Mouse (Mus musculus) CH12.LX (cell line): ENCODE measurements around the gene Ubtfl1. TPM values are rescaled to one million over a fixed set of nuclear protein-coding genes. Genes with fewer than 3 reads are reported as not detected.
"Not testable (repeated sequence)": the region's sequence is repeated elsewhere in the genome, so short reads cannot be mapped to it uniquely, and the experiment has no call there.

Experiments
- DNase-seq: peaks from one replicate; pipeline ENCODE4 v3.0.0-alpha.2; 2013; ENCODE audit errors: extremely low read depth
- H3K27ac ChIP-seq: 2 replicates; pipeline ENCODE4 v1.5.1; 2012; ENCODE audit warnings: low read depth, mild to moderate bottlenecking, control low read depth, moderate library complexity; ENCODE audit not compliant: insufficient read depth
- H3K27me3 ChIP-seq: replicated peaks from 2 replicates; pipeline ENCODE3; 2012; ENCODE audit warnings: inconsistent platforms
- H3K36me3 ChIP-seq, 2 experiments: replicated peaks in 1 of 2; 2 replicates each; pipeline versions ENCODE3 to v1.6.1; 2012; ENCODE audit warnings: inconsistent platforms in 1 of 2, low read length in 1 of 2, mild to moderate bottlenecking in 1 of 2, mixed read lengths in 1 of 2, moderate library complexity in 1 of 2; ENCODE audit not compliant: control insufficient read depth in 1 of 2, insufficient read depth in 1 of 2
- H3K4me1 ChIP-seq, 2 experiments: 2 replicates each; pipeline ENCODE4 v1.6.1; 2012; ENCODE audit warnings: inconsistent platforms in 1 of 2, moderate library complexity in 1 of 2; ENCODE audit not compliant: insufficient read depth in 2 of 2, control insufficient read depth in 1 of 2
- H3K4me2 ChIP-seq: 2 replicates; pipeline ENCODE4 v1.6.1; 2012; ENCODE audit warnings: low read depth, mild to moderate bottlenecking, control low read depth; ENCODE audit not compliant: poor library complexity, insufficient read depth, severe bottlenecking
- H3K4me3 ChIP-seq, 3 experiments: fragments of 150-350 bp in 1 of 3; sonication (generic) in 1 of 3; replicated peaks in 1 of 3; 2 replicates each; pipeline versions ENCODE3 to v1.5.1; 2011 to 2012; ENCODE audit warnings: low read depth in 2 of 3, low read length in 2 of 3, mild to moderate bottlenecking in 2 of 3, moderate library complexity in 2 of 3, control low read depth in 1 of 3, improper control_type of control experiment in 1 of 3, inconsistent platforms in 1 of 3, mixed read lengths in 1 of 3; ENCODE audit not compliant: poor library complexity in 1 of 3
- H3K79me2 ChIP-seq: replicated peaks from 2 replicates; pipeline ENCODE4 v1.6.1; 2012; ENCODE audit warnings: mild to moderate bottlenecking, moderate library complexity; ENCODE audit not compliant: control insufficient read depth, poor library complexity, insufficient read depth, severe bottlenecking; ENCODE audit errors: extremely low read depth
- H3K9ac ChIP-seq: 2 replicates; pipeline ENCODE4 v1.6.1; 2012; ENCODE audit warnings: low read depth, mild to moderate bottlenecking, control low read depth, moderate library complexity; ENCODE audit not compliant: insufficient read depth
- H3K9me3 ChIP-seq: replicated peaks from 2 replicates; pipeline ENCODE3; 2012; ENCODE audit warnings: low read length, inconsistent platforms, mixed read lengths
- BHLHE40 ChIP-seq: IDR thresholded peaks from 2 replicates; pipeline ENCODE4 v1.6.1; 2011; ENCODE audit warnings: mild to moderate bottlenecking, low read depth, low read length, improper control_type of control experiment
- CHD2 ChIP-seq: IDR thresholded peaks from 2 replicates; pipeline ENCODE4 v1.6.1; 2011; ENCODE audit warnings: low read length, improper control_type of control experiment
- CTCF ChIP-seq, 2 experiments: IDR thresholded peaks in 1 of 2; conservative IDR thresholded peaks in 1 of 2; 2 replicates each; pipeline ENCODE4 v1.5.1; 2011 to 2012; ENCODE audit warnings: low read depth in 2 of 2, low read length in 2 of 2, improper control_type of control experiment in 1 of 2, inconsistent platforms in 1 of 2, mild to moderate bottlenecking in 1 of 2, moderate library complexity in 1 of 2
- ELF1 ChIP-seq: IDR thresholded peaks from 2 replicates; pipeline ENCODE4 v1.6.1; 2014; ENCODE audit warnings: low read depth, mild to moderate bottlenecking, inconsistent platforms, low read length, improper control_type of control experiment
- GABPA ChIP-seq: IDR thresholded peaks from 2 replicates; pipeline ENCODE4 v1.6.1; 2012; ENCODE audit warnings: low read depth, low read length, improper control_type of control experiment, inconsistent platforms; ENCODE audit not compliant: insufficient replicate concordance
- MAFK ChIP-seq: IDR thresholded peaks from 2 replicates; pipeline ENCODE4 v1.6.1; 2011; ENCODE audit warnings: low read length, improper control_type of control experiment; ENCODE audit not compliant: insufficient replicate concordance
- MAX ChIP-seq: IDR thresholded peaks from 2 replicates; pipeline ENCODE4 v1.6.1; 2011; ENCODE audit warnings: low read length, improper control_type of control experiment
- MXI1 ChIP-seq: IDR thresholded peaks from 2 replicates; pipeline ENCODE4 v1.6.1; 2011; ENCODE audit warnings: mild to moderate bottlenecking, low read depth, low read length, improper control_type of control experiment
- MYC ChIP-seq: IDR thresholded peaks from 2 replicates; pipeline ENCODE4 v1.6.1; 2011; ENCODE audit warnings: low read depth, mild to moderate bottlenecking, improper control_type of control experiment, low read length
- NRF1 ChIP-seq: IDR thresholded peaks from 2 replicates; pipeline ENCODE4 v1.6.1; 2014; ENCODE audit warnings: low read depth, mild to moderate bottlenecking, inconsistent platforms, low read length, improper control_type of control experiment, moderate library complexity
- RAD21 ChIP-seq: IDR thresholded peaks from 2 replicates; pipeline ENCODE4 v1.6.1; 2011; ENCODE audit warnings: low read depth, mild to moderate bottlenecking, low read length, improper control_type of control experiment, moderate library complexity
- RCOR1 ChIP-seq: conservative IDR thresholded peaks from 2 replicates; pipeline ENCODE4 v1.6.1; 2012; ENCODE audit warnings: low read depth, mild to moderate bottlenecking, inconsistent platforms, low read length, improper control_type of control experiment
- USF2 ChIP-seq: conservative IDR thresholded peaks from 2 replicates; pipeline ENCODE4 v1.6.1; 2011; ENCODE audit warnings: low read depth, low read length, improper control_type of control experiment
- ZKSCAN1 ChIP-seq: IDR thresholded peaks from 2 replicates; pipeline ENCODE4 v1.6.1; 2012; ENCODE audit warnings: low read depth, inconsistent platforms, low read length, improper control_type of control experiment, borderline replicate concordance
- ZMIZ1 ChIP-seq: IDR thresholded peaks from 2 replicates; pipeline ENCODE4 v1.6.1; 2012; ENCODE audit warnings: low read depth, mild to moderate bottlenecking, inconsistent platforms, low read length, improper control_type of control experiment
- ZNF384 ChIP-seq: IDR thresholded peaks from 2 replicates; pipeline ENCODE4 v1.6.1; 2012; ENCODE audit warnings: low read depth, low read length, improper control_type of control experiment, inconsistent platforms
- dilution Hi-C: fragments of 300-500 bp; cut with MboI; formaldehyde crosslinking; loops from 2 replicates; pipeline ENCODE4 v1.14.3; 2020; ENCODE audit warnings: low sequenced_read_pairs; ENCODE audit not compliant: extremely low pct_unique_long_range_greater_than_20kb, extremely low pct_ligation_motif_present
- in situ Hi-C: fragments of 300-500 bp; cut with MboI; formaldehyde crosslinking; loops from 3 replicates; pipeline ENCODE4 v1.14.3; 2019; ENCODE audit warnings: low sequenced_read_pairs, low pct_ligation_motif_present, low pct_unique_long_range_greater_than_20kb, mixed read lengths
- polyA plus RNA-seq: library from polyadenylated mRNA; unstranded; fragments of >175 nt; gene quantifications from 2 replicates; pipeline ENCODE4 v1.2.1, GENCODE M21; 2012; ENCODE audit warnings: low read depth; ENCODE audit not compliant: insufficient read length
- total RNA-seq, 2 experiments: library from RNA; depleted of rRNA; stranded (reverse); fragments of 300-350 nt in 1 of 2; fragments of >200 nt in 1 of 2; gene quantifications; 2 replicates each; pipeline ENCODE4 v1.2.3; 2012 to 2014

The Ubtfl1 gene
- total RNA-seq (2012; rRNA removed): not detected in 2 replicates
- not detected in 2 replicates for total RNA-seq (2014; rRNA removed)
- 0.16 and 0.21 TPM in 2 replicates for polyA plus RNA-seq

GRCm38 (mm10) chr9:18404118-18404517 lies at the start of gene Ubtfl1:
Gene Ubtfl1 (plus strand): TSS chr9:18404418.
- no peaks in the 10 kb centered on the region for H3K36me3 ChIP-seq
- no peak within 1 kb of the TSS for H3K4me3 ChIP-seq
- in situ Hi-C loops: no loop called here
- H3K79me2 ChIP-seq: no peaks in the 10 kb centered on the region
- no peaks in the 10 kb centered on the region for H3K4me1 ChIP-seq
- TF ChIP-seq CHD2 (no peak), MAFK (no peak), USF2 (no peak), NRF1 (no peak), MAX (no peak), GABPA (no peak), MYC (no peak), ELF1 (no peak), MXI1 (no peak), RAD21 (no peak), ZMIZ1 (no peak), BHLHE40 (no peak), CTCF (conservative IDR thresholded peaks at IDR 0.05 in 1 of 2, IDR thresholded peaks at IDR 0.05 in 1 of 2; ENCODE audit: low read depth in 2 of 2, low read length in 2 of 2) (no peak), RCOR1 (no peak)
- TF ChIP-seq, all 38 proteins: peak for 0
- dilution Hi-C loops: no loop called here
- no peak for DNase-seq
- H3K9ac ChIP-seq: no peak within 1 kb of the TSS
- no peak within 1 kb of the TSS for H3K27ac ChIP-seq
- H3K27me3 ChIP-seq: no peaks in the 10 kb centered on the region
- H3K4me2 ChIP-seq: no peak within 1 kb of the TSS
- H3K9me3 ChIP-seq: no peaks in the 10 kb centered on the region

GRCm38 (mm10) chr9:18373026-18373425 lies 31.2 kb upstream of the Ubtfl1 start:
- in situ Hi-C loops, H3K4me1 ChIP-seq, H3K9ac ChIP-seq, dilution Hi-C loops, DNase-seq, H3K4me3 ChIP-seq, H3K27me3 ChIP-seq, H3K9me3 ChIP-seq, H3K4me2 ChIP-seq, H3K79me2 ChIP-seq, H3K36me3 ChIP-seq, H3K27ac ChIP-seq: not testable (repeated sequence)

GRCm38 (mm10) chr9:18385782-18386181 lies 18.4 kb upstream of the Ubtfl1 start:
- no peaks in the 10 kb centered on the region for H3K36me3 ChIP-seq
- H3K4me1 ChIP-seq: peaks cover 0 to 21% of the 10 kb centered on the region in 2 experiments; a peak in 2 of 4 replicates
- H3K4me3 ChIP-seq: no peak overlapping the region
- no peaks in the 10 kb centered on the region for H3K27me3 ChIP-seq
- dilution Hi-C loops (no loop called here), in situ Hi-C loops (no loop called here)
- no peaks in the 10 kb centered on the region for H3K9me3 ChIP-seq
- no peak for DNase-seq
- H3K79me2 ChIP-seq: no peaks in the 10 kb centered on the region
- H3K9ac ChIP-seq: no peak overlapping the region
- TF ChIP-seq ZKSCAN1 (no peak), ZNF384 (no peak), RCOR1 (no peak)
- H3K4me2 ChIP-seq: no peak overlapping the region
- no peak overlapping the region for H3K27ac ChIP-seq
